Mouse (Mus musculus): ENCODE measurements around the gene Ipo9. TPM values are rescaled to one million over a fixed set of nuclear protein-coding genes. Genes with fewer than 3 reads are reported as not detected.
"Not testable (repeated sequence)": the region's sequence is repeated elsewhere in the genome, so short reads cannot be mapped to it uniquely, and the experiment has no call there.

Gene Ipo9
- total RNA-seq, 4 experiments from 2014 or later = 27.1 to 34.0 (median 30.1) TPM

DNA sequence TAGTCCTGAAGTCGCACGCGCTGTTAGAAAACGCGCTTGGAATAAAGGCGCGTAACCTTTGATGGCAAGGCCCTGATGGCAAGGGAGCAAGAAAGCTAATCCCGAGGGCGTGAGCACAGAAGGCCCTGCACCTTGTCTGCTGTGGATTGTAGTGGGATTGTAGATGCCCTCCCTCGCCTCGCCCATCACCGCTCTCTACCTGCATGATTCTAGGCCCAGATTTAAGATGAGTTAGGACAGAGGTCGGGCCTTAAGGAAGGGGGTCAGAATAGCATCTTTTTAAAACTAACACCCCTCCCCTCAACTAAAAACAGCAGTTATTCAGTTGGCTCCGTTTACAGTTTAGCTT lies 344 bp upstream of the Ipo9 start:
- no peak for DNase-seq (ENCODE audit: low spot score)

DNA sequence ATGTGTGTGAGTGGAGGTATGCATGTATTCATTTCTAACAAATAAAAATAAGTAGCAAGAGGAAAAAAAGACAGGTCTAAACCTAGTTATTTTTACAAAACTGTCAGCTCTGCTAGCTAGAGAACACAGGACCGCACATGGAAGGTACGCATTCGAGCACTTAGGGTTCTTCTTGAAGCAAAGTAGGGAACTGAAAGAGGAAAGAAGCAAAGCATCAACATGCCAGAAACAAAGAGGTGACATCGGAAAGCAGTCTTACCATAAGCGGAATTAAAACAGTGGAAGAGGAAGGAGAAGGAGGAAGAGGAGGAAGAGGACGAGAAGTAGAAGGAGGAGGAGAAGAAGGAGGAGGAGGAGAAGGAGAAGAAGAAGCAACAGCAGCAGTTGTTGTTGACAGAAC lies 2.9 kb downstream of the Ipo9 start:
- no peak for DNase-seq (ENCODE audit: low spot score)

DNA sequence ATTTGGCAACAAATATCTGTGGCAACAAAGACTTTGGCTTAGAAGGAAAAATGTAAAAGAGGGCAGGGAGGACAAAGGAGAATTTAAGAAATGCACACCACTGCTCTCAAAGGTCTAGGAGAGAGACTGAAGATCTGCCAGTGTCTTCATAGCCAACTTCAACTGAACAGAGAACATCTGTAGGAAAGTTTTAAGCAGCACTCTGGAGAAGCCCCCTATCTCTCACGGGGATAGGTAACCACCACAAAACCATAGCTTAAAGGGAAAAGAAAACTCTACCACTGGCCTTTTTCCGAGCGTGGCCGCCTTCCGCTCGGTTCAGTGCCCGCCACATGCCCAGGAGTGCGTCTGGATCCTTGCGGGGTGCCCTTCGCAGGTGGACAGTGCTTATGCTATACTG lies 3.7 kb downstream of the Ipo9 start:
- no peak for DNase-seq (ENCODE audit: low spot score)

DNA sequence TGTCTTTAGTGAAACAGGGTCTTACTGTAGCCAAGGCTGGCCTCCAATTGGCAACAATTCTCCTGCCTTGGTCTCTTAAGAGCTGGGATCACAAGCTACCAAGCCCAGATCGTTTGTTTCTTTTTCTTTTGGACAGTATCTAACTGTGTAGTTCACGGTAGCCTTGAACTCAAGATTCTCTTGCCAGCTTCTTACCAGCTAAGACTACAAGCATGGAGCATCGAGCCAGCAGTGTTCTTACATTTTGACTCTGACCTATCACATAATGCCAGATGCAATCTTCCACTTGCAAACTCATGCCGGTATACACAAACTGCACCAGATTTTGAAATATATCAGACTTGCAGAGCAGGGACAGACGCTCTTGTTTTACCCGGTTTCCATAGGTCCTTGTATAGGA lies 7.5 kb downstream of the Ipo9 start:
- DNase-seq (ENCODE audit: low spot score) = no peak

DNA sequence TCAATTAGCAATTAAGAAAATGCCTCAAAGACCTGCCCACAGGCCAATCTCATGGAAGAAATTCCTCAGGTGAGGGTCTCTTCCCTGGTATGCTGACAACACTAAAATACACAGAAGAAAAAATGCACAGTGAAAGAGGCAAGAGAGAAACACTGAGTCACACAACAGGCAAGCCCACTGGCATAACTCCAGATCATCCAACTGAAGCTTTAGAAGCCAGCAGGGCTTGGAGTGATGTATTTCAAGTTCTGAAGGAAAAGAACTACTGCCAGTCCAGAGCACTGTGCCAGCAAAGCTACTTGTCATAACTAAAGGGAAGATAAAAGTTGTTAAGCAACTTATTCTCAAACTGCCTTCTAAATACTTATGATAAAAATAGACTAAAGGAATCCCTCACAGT lies 16.3 kb downstream of the Ipo9 start:
- peak; percentile 39 for DNase-seq (ENCODE audit: low spot score)

DNA sequence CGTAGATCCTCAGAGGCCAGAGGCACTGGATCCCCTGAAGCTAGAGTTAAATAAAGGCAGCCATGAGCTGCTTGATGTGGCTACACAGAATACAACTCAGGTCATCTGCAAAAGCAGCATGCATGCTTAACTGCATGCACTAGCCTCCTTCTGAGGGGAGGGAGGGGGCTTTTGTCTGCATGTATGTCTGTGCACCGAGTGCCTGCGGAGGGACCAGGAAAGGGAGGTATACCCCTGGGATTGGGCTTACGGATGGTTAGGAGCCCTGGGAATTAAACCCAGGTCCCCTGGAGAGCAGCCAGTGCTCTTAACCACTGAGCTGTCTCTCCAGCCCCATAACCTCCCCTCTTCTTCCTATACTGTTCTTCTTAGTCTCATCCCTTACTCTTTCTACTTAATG lies 18.2 kb downstream of the Ipo9 start:
- no peak for DNase-seq (ENCODE audit: low spot score)

DNA sequence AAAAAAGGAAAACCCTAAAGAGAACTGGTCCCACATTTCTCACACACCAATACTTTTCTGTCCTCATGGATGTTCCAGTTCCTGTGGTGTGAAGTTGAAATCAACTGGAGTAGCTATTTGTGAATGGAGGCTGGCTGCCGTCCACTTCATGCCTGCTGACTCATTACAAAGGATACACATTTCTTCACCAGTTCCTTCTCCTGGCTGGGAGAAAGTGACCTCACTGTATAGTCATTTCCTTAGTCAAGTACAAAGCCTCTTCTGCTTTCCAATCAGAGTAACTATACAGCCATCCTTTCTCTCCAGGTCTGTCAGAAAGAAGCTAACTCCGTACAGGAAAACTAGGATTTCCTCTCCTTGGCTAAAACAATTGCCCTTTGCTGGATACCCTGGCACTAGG lies 19.3 kb downstream of the Ipo9 start:
- peak; percentile 90 for DNase-seq (ENCODE audit: low spot score)

DNA sequence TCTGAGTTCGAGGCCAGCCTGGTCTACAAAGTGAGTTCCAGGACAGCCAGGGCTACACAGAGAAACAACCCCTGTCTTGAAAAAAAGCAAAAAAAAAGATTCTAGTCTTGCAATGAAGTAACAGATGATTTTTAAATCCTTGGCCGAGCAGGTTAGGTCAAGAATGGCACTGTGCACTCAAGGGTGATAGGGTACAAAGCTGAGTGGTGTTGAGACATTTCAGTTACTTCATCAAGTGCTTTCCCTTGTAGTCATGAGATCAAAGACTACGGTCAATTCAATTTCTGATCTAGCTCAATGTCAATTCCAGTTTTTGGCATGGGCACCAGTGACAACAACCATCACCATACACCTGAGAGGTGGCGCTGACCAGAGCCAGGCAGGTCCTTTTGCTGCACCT lies 21.3 kb downstream of the Ipo9 start:
- no peak for DNase-seq (ENCODE audit: low spot score)

DNA sequence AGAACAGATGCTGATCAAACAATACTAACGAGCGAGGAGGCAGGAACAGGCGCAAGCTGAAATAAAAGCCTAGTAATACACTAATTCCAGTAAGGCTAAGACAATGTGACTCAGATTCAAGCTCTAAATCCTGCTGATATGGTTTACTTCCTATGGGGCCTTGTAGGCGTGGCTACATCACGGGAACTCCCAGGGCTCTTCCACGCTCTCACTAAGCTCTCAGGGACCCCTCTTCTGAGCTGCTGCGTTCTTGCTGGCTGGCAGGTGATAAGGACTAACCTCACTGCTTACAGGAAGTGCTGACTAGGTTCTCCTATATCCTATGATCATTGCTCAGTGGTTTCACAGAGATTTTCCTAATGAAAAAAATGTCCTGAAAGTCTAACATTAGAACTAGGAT lies 24.9 kb downstream of the Ipo9 start:
- DNase-seq (ENCODE audit: low spot score) = no peak

DNA sequence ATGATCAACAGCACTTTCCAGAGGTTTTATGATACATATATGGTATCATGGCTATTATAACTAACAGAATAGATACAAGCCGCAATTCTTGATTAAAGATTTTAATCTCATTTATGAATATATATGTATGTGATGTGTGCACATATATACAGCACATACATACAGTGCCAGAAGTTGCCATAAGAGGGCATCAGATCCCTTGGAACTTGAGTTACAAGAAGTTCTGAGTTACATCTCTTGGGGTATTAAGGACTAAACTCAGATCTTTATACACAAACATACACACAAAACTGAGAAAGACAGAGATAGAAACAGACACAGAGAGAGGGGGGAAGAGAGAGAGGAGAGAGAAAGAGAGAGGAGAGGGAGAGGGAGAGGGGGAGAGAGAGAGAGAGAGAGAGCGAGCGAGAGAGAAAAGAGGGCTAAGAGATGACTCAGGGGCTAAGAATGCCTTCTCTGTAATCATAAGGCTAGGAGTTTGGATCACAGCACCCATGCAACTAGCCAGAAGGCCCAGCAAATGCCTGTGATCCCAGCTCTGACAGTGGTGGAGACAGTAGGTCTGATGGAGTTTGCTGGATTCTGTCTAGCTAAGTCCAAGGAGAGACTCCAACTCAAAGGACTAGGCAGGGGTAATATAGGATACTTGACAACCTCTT lies 28.7 kb downstream of the Ipo9 start:
- DNase-seq (ENCODE audit: low spot score) = no peak

DNA sequence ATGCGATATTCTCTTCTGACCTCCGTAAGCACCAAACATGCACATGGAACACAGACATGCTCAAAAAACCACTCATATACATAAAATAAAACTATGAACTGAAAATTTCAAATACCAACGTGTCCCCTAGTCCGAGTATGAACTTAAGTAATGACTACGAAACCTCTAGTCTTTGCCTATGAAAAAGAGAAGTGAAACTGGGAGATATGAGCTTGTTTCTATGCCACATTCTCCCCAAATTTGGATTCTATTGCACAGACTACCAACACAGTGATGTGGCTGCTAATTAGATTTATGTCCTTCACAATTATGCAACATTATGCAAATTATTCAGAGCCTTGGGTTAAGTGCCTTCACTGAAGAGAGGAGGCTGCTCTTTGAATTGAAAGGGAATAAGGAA lies 30.8 kb downstream of the Ipo9 start:
- DNase-seq (ENCODE audit: low spot score) = no peak

DNA sequence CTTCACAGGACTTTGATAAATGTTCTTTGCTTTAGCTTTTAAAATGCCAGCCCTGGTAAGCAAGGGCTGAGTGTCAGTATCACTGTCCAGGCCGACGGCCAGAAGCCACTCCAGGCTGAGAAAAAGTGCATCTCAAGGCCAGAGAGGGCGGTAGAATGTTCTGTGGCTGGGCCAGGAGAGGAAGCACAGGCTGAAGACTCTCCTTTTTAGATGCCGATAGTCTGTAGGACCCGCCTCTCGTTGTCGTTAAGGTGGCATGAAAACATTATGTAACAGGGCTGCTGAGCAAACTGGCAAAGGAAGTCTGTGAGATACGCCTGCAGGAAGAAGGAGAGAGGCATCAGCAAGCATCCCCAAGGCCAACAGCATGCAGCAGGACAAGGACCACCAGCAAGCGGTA lies 45.1 kb downstream of the Ipo9 start:
- no peak for DNase-seq (ENCODE audit: low spot score)

DNA sequence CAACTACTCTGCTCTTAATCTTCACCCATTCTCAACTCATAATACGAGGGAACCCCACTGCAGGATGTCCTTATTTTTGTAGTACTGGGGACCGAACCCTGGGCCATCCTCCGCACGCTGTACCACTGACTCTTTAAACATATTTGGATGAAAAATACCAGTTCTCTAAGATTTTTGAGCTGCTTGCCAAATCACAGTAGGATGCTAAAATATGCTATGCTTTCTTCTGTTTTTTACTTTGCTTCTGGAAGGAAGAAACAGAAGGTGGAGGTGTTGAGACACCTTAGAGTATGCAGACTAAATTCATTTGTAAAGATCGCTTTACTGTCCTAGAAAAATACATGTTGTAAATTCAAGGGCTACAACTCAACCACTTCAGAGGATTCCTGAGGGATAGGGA lies 46.1 kb downstream of the Ipo9 start:
- no peak for DNase-seq (ENCODE audit: low spot score)

DNA sequence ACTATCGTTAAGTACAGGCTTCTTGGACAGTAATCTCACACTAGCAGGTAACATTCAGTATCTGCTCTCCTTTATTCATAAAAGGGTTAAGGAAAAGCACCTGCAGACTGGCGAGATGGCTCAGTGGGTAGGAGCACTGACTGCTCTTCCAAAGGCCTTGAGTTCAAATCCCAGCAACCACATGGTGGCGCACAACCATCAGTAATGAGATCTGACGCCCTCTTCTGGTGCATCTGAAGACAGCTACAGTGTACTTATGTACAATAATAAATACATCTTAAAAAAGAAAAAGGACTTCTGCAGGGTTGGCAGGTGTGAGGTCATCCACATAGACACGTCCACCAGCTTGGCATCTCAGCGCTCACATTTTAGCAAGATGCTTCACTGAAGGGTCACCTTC lies 48.7 kb downstream of the Ipo9 start:
- DNase-seq (ENCODE audit: low spot score) = not testable (repeated sequence)

DNA sequence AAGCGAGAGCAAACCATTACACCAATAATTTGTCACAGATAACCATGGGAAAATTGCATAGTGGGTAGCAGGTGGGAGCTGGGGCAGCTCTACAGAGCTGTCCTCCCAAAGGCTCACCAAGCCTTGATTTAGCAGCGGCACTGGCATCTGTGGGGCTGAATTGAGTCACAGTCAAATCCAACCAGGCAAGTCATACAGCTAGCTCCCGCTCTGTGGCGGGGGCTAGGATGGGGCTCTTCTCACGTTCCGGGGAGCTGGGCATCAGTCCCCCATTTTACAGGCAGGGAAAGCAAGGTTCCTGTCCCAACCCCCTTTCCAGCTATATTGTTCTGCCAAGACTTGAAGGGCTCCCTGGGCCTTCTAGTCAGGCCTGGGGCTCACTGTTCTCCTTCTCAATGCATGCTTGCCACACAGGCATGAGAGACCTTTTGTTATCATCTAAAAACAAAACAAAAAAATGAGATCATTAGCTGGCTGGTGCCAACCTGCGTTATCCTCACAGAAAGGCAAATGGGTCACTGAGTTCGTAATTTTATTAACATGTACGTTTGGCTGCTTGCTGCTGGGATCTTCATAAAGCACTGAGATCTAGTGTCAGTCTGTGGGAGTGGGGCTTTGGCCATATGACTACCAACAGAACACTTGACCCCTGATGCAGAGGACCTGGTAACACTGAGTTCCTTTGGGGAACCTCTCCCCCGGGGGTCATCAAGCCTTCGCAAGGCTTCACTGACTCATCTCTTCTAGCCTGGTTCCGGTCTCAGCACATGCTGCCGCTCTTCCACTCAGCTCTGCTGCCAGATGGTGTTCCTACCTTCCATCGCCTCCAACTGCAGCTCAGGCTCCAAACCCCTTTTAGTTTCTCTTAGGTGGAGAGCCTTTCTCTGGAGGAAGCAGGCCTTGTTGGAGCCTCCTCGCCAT lies 50.0 kb downstream of the Ipo9 start:
- no peak for DNase-seq (ENCODE audit: low spot score)

DNA sequence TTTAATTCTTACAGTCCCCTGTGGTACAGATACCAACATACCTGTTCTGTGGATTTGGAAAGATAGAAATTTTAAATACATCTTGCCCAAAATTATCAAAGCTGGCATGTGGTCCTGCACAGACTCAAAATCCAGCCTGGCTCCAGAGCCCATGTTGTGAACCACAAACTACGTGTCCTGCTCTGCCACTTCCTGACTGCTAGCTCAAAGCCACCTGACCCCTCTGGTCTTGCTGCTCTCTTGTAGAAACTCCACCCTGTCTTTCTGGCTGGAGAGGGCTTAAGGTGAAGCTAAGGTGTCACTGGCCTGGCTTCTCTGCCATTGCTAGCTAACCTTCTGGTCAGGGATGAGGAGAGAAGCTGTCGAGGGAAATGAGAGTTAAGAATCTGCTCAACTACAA lies 51.3 kb downstream of the Ipo9 start:
- DNase-seq (ENCODE audit: low spot score) = no peak

DNA sequence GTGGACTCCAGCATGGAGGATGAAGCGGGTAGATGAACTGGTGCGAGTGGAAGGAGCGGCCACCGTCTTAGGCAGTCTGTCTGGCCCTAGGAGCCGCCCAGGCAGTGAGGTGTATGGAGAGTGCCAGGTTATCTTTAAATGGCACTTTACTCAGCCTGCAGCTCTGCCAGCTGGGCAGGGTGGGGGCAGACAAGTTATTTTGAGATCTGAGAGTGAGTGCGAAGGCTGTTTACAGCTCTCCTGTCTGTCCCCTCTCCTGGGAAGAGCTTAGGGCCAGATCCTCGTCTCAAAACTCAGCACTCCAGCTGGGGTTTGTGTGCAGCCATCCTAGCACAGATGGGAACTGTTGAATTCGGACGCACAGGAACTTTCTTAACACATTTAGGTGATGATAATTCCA lies 51.7 kb downstream of the Ipo9 start:
- DNase-seq (ENCODE audit: low spot score) = peak; percentile 44

DNA sequence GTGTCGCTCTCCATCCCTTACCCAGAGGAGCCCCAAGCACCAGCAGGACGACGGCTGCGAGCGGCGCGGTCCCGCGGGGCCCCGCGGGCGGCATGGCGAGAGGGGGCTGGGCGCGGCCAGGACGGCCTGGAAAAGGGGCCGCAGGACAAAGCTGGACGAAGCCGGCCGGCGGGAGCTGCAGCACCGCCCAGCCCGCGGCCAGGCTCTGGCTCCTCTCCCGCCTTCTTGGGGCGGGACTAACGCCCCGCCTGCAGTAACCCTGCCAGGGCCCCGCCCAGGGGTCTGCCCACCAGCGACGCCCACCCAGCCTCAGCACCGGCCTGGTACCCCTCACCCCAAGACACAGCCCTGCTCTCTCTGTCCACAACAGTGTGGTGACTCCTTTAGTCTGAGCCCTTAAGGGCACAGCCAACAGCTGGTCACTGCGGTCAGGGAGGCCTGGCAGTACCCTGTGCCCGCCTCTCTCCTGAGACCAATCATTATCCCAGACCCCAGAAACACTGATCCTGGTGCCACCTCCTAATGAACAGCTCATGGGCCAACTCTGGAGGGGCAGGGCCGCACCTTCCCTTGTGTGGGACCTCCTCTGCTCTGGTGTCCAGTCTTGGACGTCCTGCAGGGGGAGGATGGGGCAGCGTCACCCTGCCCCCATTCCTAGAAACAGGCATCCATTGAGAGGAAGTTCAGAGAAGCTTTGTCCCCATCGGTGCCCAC lies 55.3 kb downstream of the Ipo9 start, which contains the start of gene Shisa4:
Gene Shisa4, minus strand, starts transcription at position 370 of the 714 bp plus-strand sequence.
- DNase-seq (ENCODE audit: low spot score) = no peak

DNA sequence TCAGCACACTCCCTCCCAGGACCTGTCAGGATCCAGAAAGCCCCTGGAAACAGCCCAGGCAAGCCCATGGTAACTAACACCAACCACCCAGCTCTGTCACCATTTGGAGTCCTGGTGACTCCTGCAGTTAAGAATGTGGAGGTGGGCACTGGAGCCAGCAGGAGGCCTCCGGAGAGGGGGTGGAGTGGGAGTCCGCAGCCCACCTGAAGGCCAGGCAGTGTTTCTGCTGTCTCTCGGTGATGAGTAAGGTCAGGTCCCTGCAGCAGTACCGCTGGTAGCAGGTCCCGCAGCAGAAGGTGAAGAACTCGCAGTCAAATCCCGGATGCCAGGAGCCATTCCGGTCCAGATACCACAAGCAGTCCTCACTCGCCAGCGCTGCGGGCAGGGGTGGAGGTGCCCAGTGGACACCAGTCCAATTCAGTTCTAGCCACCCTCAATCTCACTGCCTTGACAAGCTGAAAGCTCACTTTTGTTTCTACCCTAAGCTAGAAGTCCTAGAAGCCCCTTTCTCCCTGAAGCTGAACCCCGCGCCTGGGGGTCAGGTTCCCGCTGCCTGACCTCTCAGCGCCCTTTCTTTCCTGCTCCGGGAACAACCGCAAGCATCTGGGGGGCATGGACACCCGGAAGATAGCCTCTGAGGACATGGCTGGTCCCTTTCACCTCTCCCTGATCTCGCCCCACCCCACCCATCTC lies 56.0 kb downstream of the Ipo9 start:
- no peak for DNase-seq (ENCODE audit: low spot score)

DNA sequence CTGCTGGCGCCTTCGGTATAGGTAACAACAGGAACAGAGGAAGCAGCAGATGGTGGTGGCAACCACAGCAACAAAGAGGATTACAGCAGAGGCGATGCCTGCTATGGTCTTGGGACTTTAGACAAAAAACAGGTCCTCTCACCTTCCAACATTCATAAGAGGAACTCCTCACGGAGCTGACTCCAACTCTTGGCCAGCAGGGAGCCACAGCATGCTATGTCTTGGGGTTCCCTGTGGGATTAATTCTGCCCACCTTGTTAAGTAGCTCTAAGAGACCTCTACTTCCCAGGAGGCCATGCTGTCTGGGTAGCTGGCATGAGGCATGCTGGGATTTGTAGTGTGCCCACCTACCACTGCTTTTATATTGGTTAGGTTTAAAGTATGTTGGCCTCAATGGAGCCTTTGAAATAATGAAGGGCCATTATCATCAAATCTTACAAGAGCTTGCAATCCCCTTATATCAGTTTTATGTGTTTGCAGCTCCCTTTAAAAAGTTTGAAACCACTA lies 57.1 kb downstream of the Ipo9 start:
- no peak for DNase-seq (ENCODE audit: low spot score)

DNA sequence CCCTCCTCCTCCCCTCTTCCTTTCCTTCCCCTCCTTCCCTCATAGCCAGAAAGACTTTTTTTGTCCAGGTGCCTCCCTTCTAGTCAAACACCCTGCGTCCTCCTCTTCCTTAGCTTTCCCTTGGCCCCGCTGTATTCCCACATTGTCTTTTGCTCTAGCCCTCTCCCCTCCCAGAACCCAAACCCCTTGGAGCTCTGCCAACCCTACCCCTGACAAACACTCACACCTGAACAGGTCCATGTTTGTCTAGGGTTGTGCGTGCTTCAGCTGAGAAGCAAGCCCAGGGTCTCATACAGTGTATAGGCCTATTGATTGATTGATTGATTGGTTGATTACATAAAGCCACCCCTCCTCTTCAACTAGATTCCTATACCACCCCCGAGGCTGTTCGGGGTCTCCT lies 60.9 kb downstream of the Ipo9 start:
- DNase-seq (ENCODE audit: low spot score) = no peak

DNA sequence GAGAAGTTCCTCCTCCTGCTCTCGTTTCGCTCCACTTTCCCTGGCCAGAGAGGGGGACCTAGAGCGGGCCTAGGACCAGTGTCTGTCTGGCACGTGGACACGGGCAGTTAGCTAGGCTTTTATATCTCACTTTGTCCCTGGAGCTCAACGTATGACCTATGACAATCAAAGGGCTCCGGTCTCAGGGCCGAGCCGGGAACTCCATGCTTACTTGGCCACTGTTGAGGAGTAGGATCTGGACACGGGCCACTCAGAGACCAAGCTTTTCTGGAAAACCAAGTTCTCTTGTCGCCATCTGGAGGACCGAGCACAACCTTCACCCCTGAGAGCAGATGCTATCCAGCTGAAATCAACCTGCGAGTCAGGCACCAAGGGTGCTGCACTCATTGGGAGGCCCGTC lies 61.3 kb downstream of the Ipo9 start:
- peak; percentile 63 for DNase-seq (ENCODE audit: low spot score)

Measured in heart, adult 8-10 months (tissue).